Mouse (Mus musculus) gastrocnemius, adult 8-10 months (tissue): Measurements from ENCODE around the gene Acin1. TPM values are rescaled to one million over a fixed set of nuclear protein-coding genes. Genes with fewer than 3 reads are reported as not detected.

Experiments used
- DNase-seq, 2 experiments: peaks; one replicate each; pipeline ENCODE4 v3.0.0; 2022; ENCODE audit warnings: low spot score in 2 of 2
- microRNA-seq: library from miRNA; unstranded; fragments of <30 nt; microRNA quantifications from one replicate; pipeline ENCODE4 v1.2.0, GENCODE M21; 2022
- total RNA-seq, 4 experiments: library from RNA; stranded (reverse); gene quantifications; 2 replicates each; pipeline ENCODE4 v1.2.4; 2022

Gene Acin1
- total RNA-seq, 4 experiments from 2014 or later = 46.2 to 72.1 (median 55.9) TPM

GRCm38 (mm10) chr14:54609962-54610361 is 76.8 kb downstream of the Acin1 start:
- no peak for DNase-seq

GRCm38 (mm10) chr14:54609245-54609644 is 77.5 kb downstream of the Acin1 start:
- DNase-seq = no peak

GRCm38 (mm10) chr14:54607226-54607625 is 79.5 kb downstream of the Acin1 start:
- no peak for DNase-seq

- DNase-seq = peak; percentile 59 to 66
Measured at GRCm38 (mm10) chr14:54605752-54606321, 80.9 kb downstream of the Acin1 start, which contains the start of gene 4931414P19Rik. 4931414P19Rik (minus strand) TSS chr14:54605993.

GRCm38 (mm10) chr14:54603686-54604085 is 83.0 kb downstream of the Acin1 start:
- no peak for DNase-seq

- peak; percentile 95 to 96 for DNase-seq
Measured at GRCm38 (mm10) chr14:54603038-54603654, 83.6 kb downstream of the Acin1 start.

GRCm38 (mm10) chr14:54602613-54603012 is 84.1 kb downstream of the Acin1 start:
- DNase-seq = no peak

GRCm38 (mm10) chr14:54601601-54602000 is 85.1 kb downstream of the Acin1 start:
- no peak for DNase-seq

GRCm38 (mm10) chr14:54597084-54597483 is 89.6 kb downstream of the Acin1 start:
- no peak for DNase-seq

- no peak for DNase-seq
Measured at GRCm38 (mm10) chr14:54594631-54595414, 91.9 kb downstream of the Acin1 start.

GRCm38 (mm10) chr14:54594055-54594454 is 92.7 kb downstream of the Acin1 start:
- DNase-seq = no peak

- DNase-seq = no peak
Measured at GRCm38 (mm10) chr14:54592319-54592934, 94.3 kb downstream of the Acin1 start.

Small RNAs within 50 kb of the gene (microRNA-seq; reads per million reads assigned to microRNA genes)
- not detected for gene Mir686
- gene Mir6948 = not detected

Other genes starting within 250 kb of the Acin1 start
- 10 to 100 TPM; 23.5 to 34.0 (median 29.5) TPM for gene Lrp10, start 222.8 kb downstream of the Acin1 start, total RNA-seq
- gene Rem2, start 210.8 kb downstream of the Acin1 start, total RNA-seq = not detected
- gene Prmt5, start 169.4 kb downstream of the Acin1 start, total RNA-seq = 10 to 100 TPM; 31.0 to 35.9 (median 32.5) TPM
- 1 to 10 TPM; 1.6 to 3.5 (median 3.1) TPM for gene Haus4, start 132.3 kb downstream of the Acin1 start, total RNA-seq
- 1 to 10 TPM in 2 of 4 experiments, under 1 TPM in 2; 0.87 to 1.8 (median 1.3) TPM for gene Ajuba, start 109.4 kb downstream of the Acin1 start, total RNA-seq
- 1 to 10 TPM; 2.0 to 2.8 (median 2.6) TPM for gene 4931414P19Rik, start 80.9 kb downstream of the Acin1 start, total RNA-seq
- gene Psmb5, start 68.9 kb downstream of the Acin1 start, total RNA-seq = 100 to 1,000 TPM; 183 to 192 (median 187) TPM
- gene Psmb11, start 65.5 kb downstream of the Acin1 start, total RNA-seq = not detected
- not detected for gene Gm17606, start 46.0 kb downstream of the Acin1 start, total RNA-seq
- under 1 TPM in 2 of 4 experiments, not detected in 2; 0.08 to 0.12 TPM for gene Cdh24, start 45.6 kb downstream of the Acin1 start, total RNA-seq
- 1 to 10 TPM; 7.1 to 9.4 (median 8.0) TPM for gene 1700123O20Rik, start 715 bp downstream of the Acin1 start, total RNA-seq
- not detected for gene Gm29776, start 11.9 kb upstream of the Acin1 start, total RNA-seq
- gene Cebpe, start 25.2 kb upstream of the Acin1 start, total RNA-seq = not detected
- gene Slc7a8, start 95.0 kb upstream of the Acin1 start, total RNA-seq = 10 to 100 TPM; 11.3 to 17.4 (median 12.2) TPM
- 1 to 10 TPM; 2.2 to 3.2 (median 2.5) TPM for gene Rnf212b, start 127.2 kb upstream of the Acin1 start, total RNA-seq
- 1 to 10 TPM; 3.3 to 7.6 (median 5.2) TPM for gene Homez, start 184.0 kb upstream of the Acin1 start, total RNA-seq
- 1 to 10 TPM; 3.6 to 5.3 (median 4.0) TPM for gene Ppp1r3e, start 190.6 kb upstream of the Acin1 start, total RNA-seq
- gene Bcl2l2, start 196.4 kb upstream of the Acin1 start, total RNA-seq = 10 to 100 TPM; 23.8 to 31.4 (median 26.8) TPM
- 1 to 10 TPM in 3 of 4 experiments, under 1 TPM in 1; 0.83 to 7.4 (median 3.1) TPM for gene Gm20521, start 196.5 kb upstream of the Acin1 start, total RNA-seq
- 10 to 100 TPM; 44.2 to 55.9 (median 50.0) TPM for gene Pabpn1, start 205.6 kb upstream of the Acin1 start, total RNA-seq
- 1 to 10 TPM in 3 of 4 experiments, under 1 TPM in 1; 0.68 to 1.4 (median 1.2) TPM for gene Slc22a17, start 226.2 kb upstream of the Acin1 start, total RNA-seq
- gene Efs, start 239.2 kb upstream of the Acin1 start, total RNA-seq = 1 to 10 TPM in 1 of 4 experiments, under 1 TPM in 3; 0.48 to 1.1 (median 0.86) TPM
- gene Il25, start 245.8 kb upstream of the Acin1 start, total RNA-seq = not detected
- gene Cmtm5, start 249.3 kb upstream of the Acin1 start, total RNA-seq = not detected